Mouse (Mus musculus) intestine, embryonic 16.5 days (tissue): Measurements from ENCODE around the gene Ccl26. TPM values are rescaled to one million over a fixed set of nuclear protein-coding genes. Genes with fewer than 3 reads are reported as not detected.

Experiments used
- ATAC-seq: fragments of 200-750 bp; cut with Nextera tagmentation; 2 replicates; pipeline ENCODE4 v1.8.0; 2017; ENCODE audit warnings: moderate TSS enrichment, moderate library complexity
- H3K27ac ChIP-seq: fragments of 300-500 bp; sonication (generic); 2 replicates; pipeline ENCODE4 v1.5.1; 2014; ENCODE audit warnings: mild to moderate bottlenecking, low read length
- H3K27me3 ChIP-seq: fragments of 300-500 bp; sonication (generic); replicated peaks from 2 replicates; pipeline ENCODE4 v1.6.1; 2014; ENCODE audit warnings: low read length, control low read depth, mixed read lengths; ENCODE audit not compliant: control insufficient read depth, insufficient read depth
- H3K36me3 ChIP-seq: fragments of 300-500 bp; sonication (generic); 2 replicates; pipeline ENCODE4 v1.6.1; 2014; ENCODE audit warnings: low read length, control low read depth; ENCODE audit not compliant: control insufficient read depth, insufficient read depth
- H3K4me1 ChIP-seq: fragments of 300-500 bp; sonication (generic); 2 replicates; pipeline ENCODE4 v1.6.1; 2014; ENCODE audit warnings: low read length, control low read depth, mixed read lengths; ENCODE audit not compliant: control insufficient read depth, insufficient read depth
- H3K4me2 ChIP-seq: fragments of 300-500 bp; sonication (generic); 2 replicates; pipeline ENCODE4 v1.6.1; 2014; ENCODE audit warnings: low read depth, low read length, control low read depth
- H3K4me3 ChIP-seq: fragments of 300-500 bp; sonication (generic); 2 replicates; pipeline ENCODE4 v1.5.1; 2014; ENCODE audit warnings: mild to moderate bottlenecking, low read length
- H3K9ac ChIP-seq: fragments of 300-500 bp; sonication (generic); 2 replicates; pipeline ENCODE4 v1.6.1; 2014; ENCODE audit warnings: low read depth, low read length
- H3K9me3 ChIP-seq: fragments of 300-500 bp; sonication (generic); 2 replicates; pipeline ENCODE4 v1.6.1; 2016; ENCODE audit warnings: low read length, control low read depth; ENCODE audit not compliant: control insufficient read depth
- WGBS: fragments of 180-500 bp; shearing (Covaris S2); extraction: QIAGEN DNeasy Blood & Tissue Kit; methylation state at CpG from one replicate; pipeline ENCODE4 v1.1.7; 2014; 5-methylcytosine and 5-hydroxymethylcytosine counted together
- polyA plus RNA-seq: library from polyadenylated mRNA; unstranded; fragments of >200 nt; fragmentation: Nextera tagmentation; extraction: Ambion mirVana; gene quantifications from 2 replicates; pipeline ENCODE4 v1.2.1, GENCODE M21; 2015

Gene Ccl26
- polyA plus RNA-seq, 1 experiment from 2014 or later = not detected

DNA sequence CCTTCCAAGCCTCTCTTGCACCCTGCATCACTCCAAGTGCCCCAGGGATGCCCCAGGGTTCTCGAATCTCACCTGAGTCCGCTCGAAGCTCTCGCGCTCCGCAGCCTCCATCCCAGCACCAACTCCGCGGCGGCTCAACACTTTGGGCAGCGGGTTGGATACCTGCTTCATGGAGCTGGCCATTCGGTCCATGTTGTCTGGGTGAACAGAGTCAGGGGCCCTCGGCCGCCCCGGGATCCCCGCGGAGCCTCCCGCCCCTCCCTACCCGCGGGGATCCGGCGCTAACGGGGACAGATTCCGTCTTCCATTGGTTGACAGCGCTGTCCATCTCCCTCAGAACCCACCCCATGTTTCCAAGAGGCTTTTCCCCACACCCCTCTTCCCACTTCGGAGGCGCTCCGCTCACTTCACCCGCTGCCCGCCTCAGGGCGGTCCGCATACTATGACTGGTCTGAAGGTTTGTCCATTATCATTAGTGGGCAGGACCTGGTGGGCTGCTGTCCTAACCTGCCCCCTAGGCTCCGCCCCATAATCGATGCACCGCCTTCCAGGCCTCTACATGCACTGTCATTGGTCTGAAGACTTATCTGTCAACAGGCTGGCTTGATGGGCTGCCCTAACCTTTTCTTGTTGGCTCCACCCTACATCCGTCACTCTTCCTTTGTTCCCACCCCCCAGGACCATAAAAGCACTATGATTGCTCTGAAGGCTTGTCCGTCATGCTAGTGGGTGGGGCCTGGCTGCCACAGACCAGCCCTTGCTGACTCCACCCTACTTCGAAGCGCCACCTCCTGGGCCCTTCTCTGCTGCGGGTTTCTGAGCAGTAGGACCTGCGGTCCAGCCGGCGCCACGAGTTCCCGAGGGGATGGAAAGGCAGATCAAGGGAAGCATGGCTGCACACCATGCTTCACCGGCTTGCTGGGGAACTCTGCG is 18.2 kb downstream of the Ccl26 start, which contains the start of gene Hip1:
Gene Hip1, minus strand, starts transcription at position 256 of the 933 bp plus-strand sequence.
- Histone ChIP-seq H3K4me1 (peaks cover 13% of the 10 kb centered on the region), H3K27ac (0 out of 2 replicates have a peak within 1 kb of the TSS, but pooled peaks have one; percentile 16), H3K9me3 (no peaks in the 10 kb centered on the region), H3K4me2 (peak within 1 kb of the TSS; percentile 88), H3K27me3 (no peaks in the 10 kb centered on the region), H3K9ac (peak within 1 kb of the TSS; percentile 69), H3K4me3 (peak within 1 kb of the TSS; percentile 70), H3K36me3 (no peaks in the 10 kb centered on the region)
- WGBS = under 1% methylated on average over 46 of the region's 46 CpGs
- ATAC-seq = peak; percentile 99

DNA sequence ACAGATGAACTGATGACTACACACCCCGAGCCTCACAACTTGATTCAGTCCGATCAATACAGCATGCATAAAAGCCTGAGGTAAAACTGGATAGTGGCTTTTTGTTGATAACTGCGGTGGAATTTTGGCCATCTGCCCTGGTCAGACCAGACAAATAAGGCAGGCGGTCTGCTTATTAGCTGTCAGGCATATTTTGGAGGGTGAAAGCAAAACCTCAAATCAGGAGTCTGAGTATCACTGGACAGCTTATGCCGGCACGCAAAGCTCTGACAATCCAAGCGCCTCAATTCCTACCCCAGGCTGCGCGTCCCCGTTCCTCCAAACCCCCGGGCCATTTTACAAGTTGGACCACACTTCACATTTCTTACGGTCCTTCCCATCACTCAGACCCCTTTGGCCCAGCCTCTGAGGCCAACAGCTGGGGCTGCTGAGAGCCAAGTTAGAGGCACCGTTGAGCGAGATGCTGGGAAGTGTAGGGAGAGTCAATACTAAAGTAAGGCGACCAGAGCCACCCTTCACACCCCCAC is 19.3 kb downstream of the Ccl26 start:
- Histone ChIP-seq H3K4me2 (peak overlapping the region; percentile 88), H3K9me3 (no peaks in the 10 kb centered on the region), H3K4me3 (peak overlapping the region; percentile 70), H3K27ac (no peak overlapping the region), H3K9ac (peak overlapping the region; percentile 63), H3K36me3 (no peaks in the 10 kb centered on the region), H3K4me1 (peaks cover 13% of the 10 kb centered on the region), H3K27me3 (no peaks in the 10 kb centered on the region)
- 5% methylated on average over 15 of the region's 15 CpGs for WGBS
- ATAC-seq = no peak

DNA sequence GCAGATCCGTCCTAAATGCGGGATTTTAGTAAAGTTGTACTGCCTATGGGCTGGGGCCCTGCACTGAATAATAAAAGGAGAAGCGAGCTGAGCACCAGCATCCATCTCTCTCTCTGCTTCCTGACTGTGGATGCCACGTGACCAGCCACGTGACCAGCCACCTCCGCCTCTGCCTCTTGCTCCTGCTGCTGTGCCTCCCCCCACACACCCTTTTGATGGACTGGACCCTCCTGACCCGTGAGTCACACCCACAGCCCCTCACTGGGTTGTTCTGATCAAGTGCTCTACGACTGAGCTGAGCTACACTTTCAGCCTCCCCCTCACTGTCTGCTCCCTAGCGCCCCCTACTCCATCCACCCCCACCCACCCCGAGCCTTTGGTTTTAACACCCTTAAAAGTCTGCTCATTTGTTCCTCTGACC is 25.6 kb downstream of the Ccl26 start:
- Histone ChIP-seq H3K27me3 (no peaks in the 10 kb centered on the region), H3K4me2 (no peak overlapping the region), H3K36me3 (no peaks in the 10 kb centered on the region), H3K27ac (no peak overlapping the region), H3K9ac (no peak overlapping the region), H3K4me1 (no peaks in the 10 kb centered on the region), H3K4me3 (no peak overlapping the region), H3K9me3 (no peaks in the 10 kb centered on the region)
- ATAC-seq = no peak
- 81% methylated on average over 10 of the region's 10 CpGs for WGBS

DNA sequence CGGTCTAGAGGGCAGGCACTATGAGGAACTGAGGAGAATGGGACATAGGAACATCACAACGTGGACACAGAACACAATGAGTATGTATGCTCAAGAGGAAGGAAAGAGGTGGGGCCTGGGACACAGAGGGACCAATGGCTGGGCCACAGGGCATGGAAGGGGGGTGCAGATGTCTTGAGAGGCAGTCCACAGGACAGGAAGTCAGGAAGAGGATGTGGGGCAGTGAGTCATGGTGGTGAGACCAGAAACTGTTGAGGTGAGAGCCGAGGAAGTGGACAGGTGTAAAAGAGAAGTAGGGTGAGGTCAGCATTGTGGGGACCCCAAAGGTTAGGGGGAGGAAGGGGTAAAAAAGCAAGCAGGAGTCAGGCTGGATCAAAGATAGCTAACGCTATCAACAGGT is 26.0 kb downstream of the Ccl26 start:
- no peak for ATAC-seq
- Histone ChIP-seq H3K9ac (no peak overlapping the region), H3K36me3 (no peaks in the 10 kb centered on the region), H3K4me3 (no peak overlapping the region), H3K27ac (no peak overlapping the region), H3K4me2 (no peak overlapping the region), H3K4me1 (no peaks in the 10 kb centered on the region), H3K9me3 (no peaks in the 10 kb centered on the region), H3K27me3 (no peaks in the 10 kb centered on the region)
- WGBS = 67% methylated on average over 4 of the region's 4 CpGs

DNA sequence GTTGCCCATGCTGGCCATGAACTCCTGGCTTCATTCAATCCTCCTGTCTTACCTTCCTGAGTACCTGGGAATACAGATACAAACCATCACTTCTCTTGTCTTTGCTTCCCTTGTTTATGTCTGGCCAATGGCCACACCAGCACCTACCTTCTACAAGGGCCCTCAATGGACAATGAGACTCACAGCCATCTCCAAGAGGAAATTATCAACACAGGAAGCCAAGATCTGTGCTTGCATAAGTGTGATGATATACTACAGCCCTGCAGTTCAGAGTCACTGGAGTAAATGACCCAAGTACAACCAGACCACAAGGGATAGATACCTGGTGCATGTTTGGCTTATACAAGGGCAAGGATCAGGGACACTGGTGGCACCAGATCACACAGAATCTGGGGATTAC is 27.5 kb downstream of the Ccl26 start:
- Histone ChIP-seq H3K4me1 (0 out of 2 replicates have a peak, but pooled peaks cover 2% of the 10 kb centered on the region), H3K36me3 (no peaks in the 10 kb centered on the region), H3K4me3 (no peak overlapping the region), H3K4me2 (no peak overlapping the region), H3K27me3 (no peaks in the 10 kb centered on the region), H3K27ac (no peak overlapping the region), H3K9me3 (no peaks in the 10 kb centered on the region), H3K9ac (no peak overlapping the region)
- no peak for ATAC-seq

DNA sequence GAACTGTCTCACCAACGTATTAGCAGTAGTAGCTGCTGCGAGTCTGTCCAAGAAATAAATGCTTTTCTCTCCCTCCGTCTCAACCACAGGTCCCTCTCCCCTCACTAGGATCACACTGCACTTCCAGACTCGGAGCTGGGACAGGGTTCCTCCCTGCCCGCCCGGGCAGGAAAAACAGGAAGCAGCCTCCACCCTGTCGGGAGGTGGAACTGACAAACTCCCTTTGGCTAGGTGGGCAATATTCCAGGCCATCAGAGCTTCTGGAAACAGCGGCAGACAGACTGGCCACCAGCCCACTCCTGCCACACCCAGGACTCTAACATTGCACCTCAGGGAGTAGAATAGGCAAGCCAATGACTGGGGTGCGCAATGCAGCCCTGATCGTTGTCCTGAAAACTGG is 29.9 kb downstream of the Ccl26 start:
- H3K9me3 ChIP-seq = no peaks in the 10 kb centered on the region
- H3K27me3 ChIP-seq = no peaks in the 10 kb centered on the region
- no peak overlapping the region for H3K4me3 ChIP-seq
- ATAC-seq = no peak
- H3K36me3 ChIP-seq = no peaks in the 10 kb centered on the region
- H3K27ac ChIP-seq = peak overlapping the region; percentile 1; the same call in 1 of the 2 replicates
- H3K9ac ChIP-seq = no peak overlapping the region
- 0 out of 2 replicates have a peak, but pooled peaks cover 2% of the 10 kb centered on the region for H3K4me1 ChIP-seq
- no peak overlapping the region for H3K4me2 ChIP-seq
- WGBS = 62% methylated on average over 10 of the region's 10 CpGs

DNA sequence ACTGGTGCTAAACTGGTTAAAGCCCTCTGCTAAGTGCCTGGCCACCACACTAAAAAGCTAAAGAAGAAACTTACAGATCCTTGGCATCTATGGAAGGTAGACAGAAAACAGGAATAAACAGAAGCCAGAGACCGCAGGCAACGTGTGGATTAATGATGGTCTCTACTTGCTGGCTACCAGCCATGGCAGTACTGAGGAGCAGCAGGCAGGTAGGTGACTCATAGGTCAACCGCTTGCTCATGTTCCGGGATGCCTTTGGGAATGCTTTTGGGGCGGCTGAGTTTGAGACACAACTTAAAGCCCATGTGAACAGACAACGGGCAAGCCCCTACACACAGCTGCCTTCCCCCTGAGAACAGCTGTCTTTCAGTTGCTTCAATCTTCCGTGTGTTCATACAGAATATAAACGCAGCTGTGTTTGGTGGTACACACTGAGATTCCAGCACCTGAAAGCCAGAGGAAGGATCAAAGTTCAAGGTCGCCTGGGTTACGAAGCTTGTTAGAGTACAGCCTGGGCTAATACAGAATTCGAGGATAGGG is 32.0 kb downstream of the Ccl26 start:
- WGBS = 59% methylated on average over 11 of the region's 11 CpGs

DNA sequence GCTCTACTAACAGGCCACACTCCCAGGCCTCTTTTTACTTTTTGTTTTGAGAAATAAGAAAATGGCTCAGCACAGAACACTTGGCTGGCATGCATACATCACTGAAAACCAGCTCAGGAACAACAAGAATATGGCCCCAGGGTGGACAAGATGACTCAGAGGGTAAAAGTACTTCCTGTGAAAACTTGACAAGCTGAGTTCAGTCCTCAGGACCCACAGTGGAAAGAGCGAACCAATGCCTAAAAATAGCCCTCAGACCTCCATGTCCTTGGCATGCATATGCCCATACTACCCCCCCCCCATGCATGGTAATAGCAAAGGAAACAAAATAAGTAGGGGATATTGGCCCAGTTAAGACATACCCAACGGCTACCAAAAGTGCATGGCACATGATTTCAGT is 33.4 kb downstream of the Ccl26 start:
- no peak for ATAC-seq
- Histone ChIP-seq H3K4me3 (no peak overlapping the region), H3K4me1 (peaks cover 9% of the 10 kb centered on the region; the same call in 1 of the 2 replicates), H3K9ac (no peak overlapping the region), H3K4me2 (no peak overlapping the region), H3K9me3 (no peaks in the 10 kb centered on the region), H3K36me3 (no peaks in the 10 kb centered on the region), H3K27ac (no peak overlapping the region), H3K27me3 (no peaks in the 10 kb centered on the region)
- 74% methylated on average over 2 of the region's 2 CpGs for WGBS

More for the DNA sequence above, 32.0 kb downstream of the Ccl26 start:
- Histone ChIP-seq H3K27ac (no peak overlapping the region), H3K36me3 (no peaks in the 10 kb centered on the region), H3K4me1 (0 out of 2 replicates have a peak, but pooled peaks cover 2% of the 10 kb centered on the region), H3K4me2 (no peak overlapping the region), H3K4me3 (no peak overlapping the region), H3K9me3 (no peaks in the 10 kb centered on the region), H3K27me3 (no peaks in the 10 kb centered on the region), H3K9ac (no peak overlapping the region)
- ATAC-seq = no peak

DNA sequence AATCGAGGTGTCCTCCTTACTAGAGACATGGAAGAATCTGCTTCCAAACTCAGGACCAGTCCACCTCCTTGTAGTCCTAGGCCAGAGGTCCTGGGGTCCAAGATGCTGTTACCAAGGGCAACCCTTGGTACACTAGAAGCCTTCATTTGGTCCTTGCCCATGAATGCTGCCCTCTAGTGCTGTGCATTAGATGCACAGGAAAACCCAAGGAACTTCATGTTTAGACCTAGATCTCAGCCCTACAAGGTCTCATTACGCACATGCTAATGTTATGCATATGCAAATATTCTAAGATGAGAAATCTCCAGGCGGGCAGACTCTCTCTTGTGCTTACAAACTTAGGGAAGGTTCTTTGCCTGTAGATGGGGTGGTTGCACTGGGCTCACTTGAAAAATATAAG is 34.1 kb downstream of the Ccl26 start:
- 83% methylated on average over 3 of the region's 3 CpGs for WGBS
- no peaks in the 10 kb centered on the region for H3K27me3 ChIP-seq
- peaks cover 13% of the 10 kb centered on the region; the same call in 1 of the 2 replicates for H3K4me1 ChIP-seq

More for the DNA sequence above, 34.1 kb downstream of the Ccl26 start:
- H3K9me3 ChIP-seq = no peaks in the 10 kb centered on the region
- H3K36me3 ChIP-seq = no peaks in the 10 kb centered on the region
- no peak overlapping the region for H3K4me2 ChIP-seq
- no peak for ATAC-seq
- no peak overlapping the region for H3K9ac ChIP-seq
- H3K27ac ChIP-seq = no peak overlapping the region
- H3K4me3 ChIP-seq = no peak overlapping the region
